Mouse (Mus musculus): ENCODE data around the gene Cdsn.

- no peak for TF ChIP-seq GATA1 (IDR thresholded peaks at IDR 0.05; ENCODE audit: borderline replicate concordance, low read length)
- TF ChIP-seq FLI1 (IDR thresholded peaks at IDR 0.05; ENCODE audit: low read length): no peak
Observed at GRCm38 (mm10) chr17:35582900-35583299, 31.0 kb downstream of the Cdsn start.
